Mouse (Mus musculus) cerebellum, postnatal 25 days (tissue): ENCODE measurements at regions not wholly inside any gene's neighbourhood (a gene's known extent, or its start where the extent isn't known, plus 50 kb on each side); places are given as distances from the start of the nearest gene placed in this dataset.

Experiments used
- DNase-seq, 2 experiments: peaks; one replicate each; pipeline ENCODE4 v3.0.0; 2021; ENCODE audit warnings: mixed read lengths in 2 of 2

GRCm38 (mm10) chr3:61466641-61467040 lies 100.9 kb upstream of the B430305J03Rik start:
- no peak for DNase-seq

GRCm38 (mm10) chr3:61460076-61460475 lies 94.3 kb upstream of the B430305J03Rik start:
- DNase-seq = no peak

- no peak for DNase-seq
Observed at GRCm38 (mm10) chr3:61456598-61456997, 90.8 kb upstream of the B430305J03Rik start.

GRCm38 (mm10) chr3:61442000-61442739 lies 76.4 kb upstream of the B430305J03Rik start:
- DNase-seq = no peak

GRCm38 (mm10) chr3:61441445-61441844 lies 75.7 kb upstream of the B430305J03Rik start:
- DNase-seq = no peak

GRCm38 (mm10) chr3:61428713-61429112 lies 63.0 kb upstream of the B430305J03Rik start:
- DNase-seq = no peak

GRCm38 (mm10) chr3:61423945-61424344 lies 58.2 kb upstream of the B430305J03Rik start:
- DNase-seq = peak in 1 of 2 experiments; percentile 6

- no peak for DNase-seq
Observed at GRCm38 (mm10) chr3:61419706-61420105, 54.0 kb upstream of the B430305J03Rik start.

GRCm38 (mm10) chr3:61418096-61418495 lies 52.3 kb upstream of the B430305J03Rik start:
- DNase-seq = no peak
